Mouse (Mus musculus) spleen, adult 2 months (tissue): ENCODE results near the gene Astn2.

Source experiments
- CTCF ChIP-seq: fragments of 200-500 bp; IDR thresholded peaks from 2 replicates; pipeline ENCODE4 v1.5.1; 2011; ENCODE audit warnings: mild to moderate bottlenecking, inconsistent platforms; ENCODE audit not compliant: insufficient read depth, insufficient read length, insufficient replicate concordance; ENCODE audit errors: extremely low read depth
- POLR2A ChIP-seq: fragments of 200-500 bp; IDR thresholded peaks from 2 replicates; pipeline ENCODE4 v1.6.1; 2011; ENCODE audit warnings: low read depth, low read length, inconsistent platforms

DNA sequence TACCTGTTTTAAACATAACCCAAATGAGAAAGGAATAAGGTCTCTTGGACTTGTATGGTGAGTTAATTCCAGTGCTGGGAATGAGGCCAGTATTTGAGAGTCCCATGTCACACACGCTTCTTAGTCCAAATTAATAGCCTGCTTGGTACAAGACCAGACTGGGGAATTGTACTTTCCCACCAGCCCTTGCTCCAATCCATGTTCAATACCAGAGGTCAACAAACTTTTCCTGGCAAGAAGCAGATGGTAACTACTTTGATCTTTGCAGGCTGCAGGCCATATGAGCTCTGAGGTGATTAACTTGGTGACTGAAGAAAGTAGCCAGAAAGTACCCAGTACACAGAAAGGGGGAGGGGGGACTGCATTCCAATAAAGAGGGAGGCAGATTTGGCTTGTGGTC lies 91.7 kb downstream of the Astn2 start:
- TF ChIP-seq CTCF (no peak), POLR2A (no peak)
